Mouse (Mus musculus) lung, embryonic 16.5 days (tissue): ENCODE measurements around the gene Phf7. TPM values are rescaled to one million over a fixed set of nuclear protein-coding genes. Genes with fewer than 3 reads are reported as not detected.

Source experiments
- ATAC-seq: fragments of 200-750 bp; cut with Nextera tagmentation; 2 replicates; pipeline ENCODE4 v1.8.0; 2017; ENCODE audit warnings: low read depth, mild to moderate bottlenecking, moderate library complexity
- H3K27ac ChIP-seq: fragments of 300-500 bp; sonication (generic); 2 replicates; pipeline ENCODE4 v1.5.1; 2014; ENCODE audit warnings: mild to moderate bottlenecking, control low read depth, low read length
- H3K27me3 ChIP-seq: fragments of 300-500 bp; sonication (generic); 2 replicates; pipeline ENCODE4 v1.6.1; 2014; ENCODE audit warnings: low read depth, low read length, mixed read lengths; ENCODE audit not compliant: control insufficient read depth, insufficient read depth
- H3K36me3 ChIP-seq: fragments of 300-500 bp; sonication (generic); 2 replicates; pipeline ENCODE4 v1.6.1; 2014; ENCODE audit warnings: low read length; ENCODE audit not compliant: control insufficient read depth, insufficient read depth
- H3K4me1 ChIP-seq: fragments of 300-500 bp; sonication (generic); replicated peaks from 2 replicates; pipeline ENCODE4 v1.6.1; 2014; ENCODE audit warnings: low read length, mixed read lengths; ENCODE audit not compliant: control insufficient read depth, insufficient read depth
- H3K4me2 ChIP-seq: fragments of 300-500 bp; sonication (generic); 2 replicates; pipeline ENCODE4 v1.6.1; 2014; ENCODE audit warnings: low read depth, low read length, control low read depth
- H3K4me3 ChIP-seq: fragments of 300-500 bp; sonication (generic); 2 replicates; pipeline ENCODE4 v1.5.1; 2014; ENCODE audit warnings: mild to moderate bottlenecking, low read length, control low read depth
- H3K9ac ChIP-seq: fragments of 300-500 bp; sonication (generic); 2 replicates; pipeline ENCODE4 v1.6.1; 2014; ENCODE audit warnings: low read length, control low read depth
- H3K9me3 ChIP-seq: fragments of 300-500 bp; sonication (generic); 2 replicates; pipeline ENCODE4 v1.6.1; 2016; ENCODE audit warnings: low read length; ENCODE audit not compliant: control insufficient read depth
- WGBS: fragments of 180-500 bp; shearing (Covaris S2); extraction: QIAGEN DNeasy Blood & Tissue Kit; methylation state at CpG from one replicate; pipeline ENCODE4 v1.1.7; 2014; 5-methylcytosine and 5-hydroxymethylcytosine counted together
- polyA plus RNA-seq: library from polyadenylated mRNA; unstranded; fragments of >200 nt; fragmentation: Nextera tagmentation; extraction: Ambion mirVana; gene quantifications from 2 replicates; pipeline ENCODE4 v1.2.1, GENCODE M21; 2015

The Phf7 gene
- polyA plus RNA-seq, 1 experiment from 2014 or later: 13.5 TPM

GRCm38 (mm10) chr14:31258476-31259050 lies 7.4 kb upstream of the Phf7 start:
- ATAC-seq: no peak
- Histone ChIP-seq H3K9ac (no peak overlapping the region), H3K9me3 (no peaks in the 10 kb centered on the region), H3K27ac (no peak overlapping the region), H3K27me3 (no peaks in the 10 kb centered on the region), H3K4me2 (no peak overlapping the region), H3K36me3 (peaks cover 71% of the 10 kb centered on the region), H3K4me1 (no peaks in the 10 kb centered on the region), H3K4me3 (no peak overlapping the region)
- whole genome bisulfite sequencing: 95% methylated on average over 14 of the region's 14 CpGs

- WGBS: 89% methylated on average over 5 of the region's 5 CpGs
These were observed 974 bp upstream of the Phf7 start for GRCm38 (mm10) chr14:31252091-31252490.

GRCm38 (mm10) chr14:31251626-31252025 lies 509 bp upstream of the Phf7 start:
- Histone ChIP-seq H3K4me1 (peaks cover 15% of the 10 kb centered on the region), H3K36me3 (peaks cover 30% of the 10 kb centered on the region), H3K9me3 (no peaks in the 10 kb centered on the region), H3K9ac (peak overlapping the region; percentile 99), H3K27ac (peak overlapping the region; percentile 62), H3K4me3 (peak overlapping the region; percentile 99), H3K27me3 (no peaks in the 10 kb centered on the region), H3K4me2 (peak overlapping the region; percentile 88)
- ATAC-seq: no peak; the same call in 1 of the 2 replicates
- WGBS: under 1% methylated on average over 15 of the region's 18 CpGs

More at GRCm38 (mm10) chr14:31252091-31252490, 974 bp upstream of the Phf7 start:
- Histone ChIP-seq H3K9me3 (no peaks in the 10 kb centered on the region), H3K4me1 (peaks cover 15% of the 10 kb centered on the region), H3K9ac (peak overlapping the region; percentile 99), H3K27ac (no peak overlapping the region), H3K4me2 (peak overlapping the region; percentile 88), H3K36me3 (peaks cover 34% of the 10 kb centered on the region), H3K27me3 (no peaks in the 10 kb centered on the region), H3K4me3 (peak overlapping the region; percentile 99)
- no peak for ATAC-seq

- peak overlapping the region; percentile 99 for H3K4me3 ChIP-seq
- 16% methylated on average over 38 of the region's 38 CpGs for WGBS
- peak overlapping the region; percentile 77 for H3K4me2 ChIP-seq
- ATAC-seq: peak; percentile 93
- H3K27me3 ChIP-seq: no peaks in the 10 kb centered on the region
- H3K4me1 ChIP-seq: peaks cover 15% of the 10 kb centered on the region
- peak overlapping the region; percentile 81 for H3K9ac ChIP-seq
- no peaks in the 10 kb centered on the region for H3K9me3 ChIP-seq
- H3K27ac ChIP-seq: peak overlapping the region; percentile 97
- H3K36me3 ChIP-seq: peaks cover 18% of the 10 kb centered on the region
These were observed 664 bp downstream of the Phf7 start for GRCm38 (mm10) chr14:31250222-31251083.

GRCm38 (mm10) chr14:31248396-31248795 lies 2.7 kb downstream of the Phf7 start:
- Histone ChIP-seq H3K27me3 (no peaks in the 10 kb centered on the region), H3K9me3 (no peaks in the 10 kb centered on the region), H3K4me2 (no peak overlapping the region), H3K4me3 (no peak overlapping the region), H3K4me1 (peaks cover 15% of the 10 kb centered on the region), H3K36me3 (no peaks in the 10 kb centered on the region; the same call in 1 of the 2 replicates), H3K9ac (no peak overlapping the region), H3K27ac (no peak overlapping the region)
- ATAC-seq: no peak
- WGBS: 80% methylated on average over 6 of the region's 6 CpGs

- H3K9me3 ChIP-seq: no peaks in the 10 kb centered on the region
- peaks cover 8% of the 10 kb centered on the region for H3K4me1 ChIP-seq
- H3K4me2 ChIP-seq: no peak overlapping the region
- no peak for ATAC-seq
- H3K27ac ChIP-seq: no peak overlapping the region
- no peak overlapping the region for H3K4me3 ChIP-seq
- 68% methylated on average over 1 of the region's 1 CpGs for WGBS
- H3K9ac ChIP-seq: no peak overlapping the region
- H3K27me3 ChIP-seq: no peaks in the 10 kb centered on the region
- H3K36me3 ChIP-seq: no peaks in the 10 kb centered on the region
These were observed 5.2 kb downstream of the Phf7 start for GRCm38 (mm10) chr14:31245946-31246345.

- WGBS: 68% methylated on average over 1 of the region's 1 CpGs
- Histone ChIP-seq H3K27me3 (no peaks in the 10 kb centered on the region), H3K9me3 (no peaks in the 10 kb centered on the region), H3K9ac (no peak overlapping the region), H3K4me1 (peaks cover 1% of the 10 kb centered on the region; the same call in 1 of the 2 replicates), H3K27ac (no peak overlapping the region), H3K4me2 (no peak overlapping the region), H3K36me3 (no peaks in the 10 kb centered on the region), H3K4me3 (no peak overlapping the region)
- ATAC-seq: no peak
These were observed 6.3 kb downstream of the Phf7 start for GRCm38 (mm10) chr14:31244777-31245176.

GRCm38 (mm10) chr14:31240528-31240927 lies 10.6 kb downstream of the Phf7 start:
- no peak overlapping the region for H3K27ac ChIP-seq
- 0 out of 2 replicates have a peak, but pooled peaks cover 2% of the 10 kb centered on the region for H3K36me3 ChIP-seq
- WGBS: 64% methylated on average over 3 of the region's 3 CpGs
- no peak overlapping the region for H3K4me3 ChIP-seq
- no peak overlapping the region for H3K9ac ChIP-seq
- H3K4me2 ChIP-seq: no peak overlapping the region
- H3K27me3 ChIP-seq: no peaks in the 10 kb centered on the region
- no peaks in the 10 kb centered on the region for H3K4me1 ChIP-seq
- no peaks in the 10 kb centered on the region for H3K9me3 ChIP-seq
- no peak for ATAC-seq

GRCm38 (mm10) chr14:31237101-31237882 lies 13.8 kb downstream of the Phf7 start:
- H3K9ac ChIP-seq: no peak overlapping the region
- peak; percentile 46 for ATAC-seq
- no peak overlapping the region for H3K4me2 ChIP-seq
- no peak overlapping the region for H3K4me3 ChIP-seq
- H3K9me3 ChIP-seq: no peaks in the 10 kb centered on the region
- H3K27ac ChIP-seq: peak overlapping the region; percentile 48; the same call in 1 of the 2 replicates
- peaks cover 3% of the 10 kb centered on the region; the same call in 1 of the 2 replicates for H3K4me1 ChIP-seq
- no peaks in the 10 kb centered on the region for H3K27me3 ChIP-seq
- 66% methylated on average over 7 of the region's 7 CpGs for WGBS
- H3K36me3 ChIP-seq: 0 out of 2 replicates have a peak, but pooled peaks cover 2% of the 10 kb centered on the region
